Mouse (Mus musculus): Measurements from ENCODE around the gene Plagl1.

Plagl1 gene

GRCm38 (mm10) chr10:13082459-13082858, 22.2 kb downstream of the Plagl1 start:
- DNase-seq (ENCODE audit: extremely low read depth, low read depth, low spot score), result no peak

GRCm38 (mm10) chr10:13090596-13091424, 30.5 kb downstream of the Plagl1 start:
- no peak for DNase-seq (ENCODE audit: extremely low read depth, low read depth, low spot score)

- DNase-seq (ENCODE audit: extremely low read depth, low read depth, low spot score), result no peak
Measured at GRCm38 (mm10) chr10:13092996-13093395, 32.7 kb downstream of the Plagl1 start.

DNA sequence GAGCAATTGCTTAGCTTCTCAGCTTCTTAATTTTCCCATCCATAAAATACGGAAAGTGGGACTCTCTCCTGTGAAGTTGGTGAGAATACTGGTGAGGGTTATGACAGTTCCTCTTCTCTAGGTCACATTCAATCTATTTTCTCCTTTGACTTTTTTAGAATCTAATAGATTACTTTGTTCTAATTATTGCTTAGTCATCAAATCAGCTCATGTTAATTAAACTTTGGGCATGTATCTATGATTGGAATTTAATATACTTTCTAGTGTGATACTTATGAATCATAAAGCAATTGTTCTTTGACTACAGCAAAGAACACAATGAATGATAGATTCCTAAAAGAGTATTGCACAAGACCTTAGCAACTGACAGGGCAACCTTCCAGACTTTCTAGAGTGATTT, 38.6 kb downstream of the Plagl1 start:
- DNase-seq (ENCODE audit: extremely low read depth, low read depth, low spot score), result no peak

GRCm38 (mm10) chr10:13100061-13100648, 39.9 kb downstream of the Plagl1 start:
- DNase-seq (ENCODE audit: extremely low read depth, low read depth, low spot score), result peak; percentile 52

- no peak for DNase-seq (ENCODE audit: extremely low read depth, low read depth, low spot score)
Measured at GRCm38 (mm10) chr10:13102360-13102759, 42.1 kb downstream of the Plagl1 start.

GRCm38 (mm10) chr10:13103838-13104237, 43.5 kb downstream of the Plagl1 start:
- no peak for DNase-seq (ENCODE audit: extremely low read depth, low read depth, low spot score)

- DNase-seq (ENCODE audit: extremely low read depth, low read depth, low spot score), result no peak
Measured at GRCm38 (mm10) chr10:13106909-13107624, 46.8 kb downstream of the Plagl1 start.

DNA sequence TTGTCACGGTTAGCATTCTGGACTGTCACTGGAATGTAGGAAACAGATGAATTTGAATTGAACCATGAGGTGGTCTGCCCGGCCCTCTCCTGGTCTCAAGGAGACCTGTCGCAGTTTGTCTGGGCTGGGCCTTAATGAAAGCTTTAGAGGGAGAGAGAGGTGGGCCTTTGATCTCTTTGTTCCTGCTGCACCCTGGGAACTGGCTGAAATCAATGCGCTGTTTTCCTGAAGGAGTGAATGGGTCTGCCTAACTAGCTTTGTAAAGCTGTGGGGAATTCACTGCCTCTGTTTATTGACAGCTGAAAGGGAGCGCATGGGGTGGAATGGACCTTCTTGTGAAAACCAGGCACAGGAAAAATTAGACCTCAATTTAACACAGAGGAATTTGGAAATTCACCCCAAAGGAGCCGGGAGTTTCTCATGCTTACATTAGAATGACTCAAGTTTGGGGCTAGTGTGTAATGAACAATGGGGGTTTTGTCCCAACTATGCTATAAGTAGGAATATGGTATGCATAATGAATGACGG, 47.8 kb downstream of the Plagl1 start:
- no peak for DNase-seq (ENCODE audit: extremely low read depth, low read depth, low spot score)

GRCm38 (mm10) chr10:13108847-13109246, 48.5 kb downstream of the Plagl1 start:
- no peak for DNase-seq (ENCODE audit: extremely low read depth, low read depth, low spot score)

GRCm38 (mm10) chr10:13109781-13110180, 49.5 kb downstream of the Plagl1 start:
- DNase-seq (ENCODE audit: extremely low read depth, low read depth, low spot score), result no peak

DNA sequence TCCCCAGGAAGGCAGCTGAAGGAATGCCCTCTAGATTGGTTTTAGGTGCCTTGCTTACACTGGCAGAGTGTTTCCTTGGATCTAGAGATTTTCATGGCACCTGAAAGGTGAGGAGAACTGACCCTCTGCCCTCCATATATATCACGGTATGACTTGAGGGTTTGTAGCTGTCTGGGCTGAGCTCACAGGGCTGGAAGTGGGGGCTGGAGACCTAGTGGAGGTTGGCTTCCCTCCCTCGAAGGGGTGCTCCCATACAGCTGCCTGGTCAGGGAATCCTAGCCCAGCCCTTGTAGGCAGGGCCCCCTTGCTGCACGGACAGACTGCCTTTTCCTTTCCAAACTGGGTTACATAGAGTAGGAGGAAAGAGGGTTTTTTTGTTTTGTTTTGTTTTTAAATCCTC, 52.5 kb downstream of the Plagl1 start:
- no peak for DNase-seq (ENCODE audit: extremely low read depth, low read depth, low spot score)

GRCm38 (mm10) chr10:13113641-13114040, 53.3 kb downstream of the Plagl1 start:
- no peak for DNase-seq (ENCODE audit: extremely low read depth, low read depth, low spot score)

GRCm38 (mm10) chr10:13115030-13115429, 54.7 kb downstream of the Plagl1 start:
- no peak for DNase-seq (ENCODE audit: extremely low read depth, low read depth, low spot score)

DNA sequence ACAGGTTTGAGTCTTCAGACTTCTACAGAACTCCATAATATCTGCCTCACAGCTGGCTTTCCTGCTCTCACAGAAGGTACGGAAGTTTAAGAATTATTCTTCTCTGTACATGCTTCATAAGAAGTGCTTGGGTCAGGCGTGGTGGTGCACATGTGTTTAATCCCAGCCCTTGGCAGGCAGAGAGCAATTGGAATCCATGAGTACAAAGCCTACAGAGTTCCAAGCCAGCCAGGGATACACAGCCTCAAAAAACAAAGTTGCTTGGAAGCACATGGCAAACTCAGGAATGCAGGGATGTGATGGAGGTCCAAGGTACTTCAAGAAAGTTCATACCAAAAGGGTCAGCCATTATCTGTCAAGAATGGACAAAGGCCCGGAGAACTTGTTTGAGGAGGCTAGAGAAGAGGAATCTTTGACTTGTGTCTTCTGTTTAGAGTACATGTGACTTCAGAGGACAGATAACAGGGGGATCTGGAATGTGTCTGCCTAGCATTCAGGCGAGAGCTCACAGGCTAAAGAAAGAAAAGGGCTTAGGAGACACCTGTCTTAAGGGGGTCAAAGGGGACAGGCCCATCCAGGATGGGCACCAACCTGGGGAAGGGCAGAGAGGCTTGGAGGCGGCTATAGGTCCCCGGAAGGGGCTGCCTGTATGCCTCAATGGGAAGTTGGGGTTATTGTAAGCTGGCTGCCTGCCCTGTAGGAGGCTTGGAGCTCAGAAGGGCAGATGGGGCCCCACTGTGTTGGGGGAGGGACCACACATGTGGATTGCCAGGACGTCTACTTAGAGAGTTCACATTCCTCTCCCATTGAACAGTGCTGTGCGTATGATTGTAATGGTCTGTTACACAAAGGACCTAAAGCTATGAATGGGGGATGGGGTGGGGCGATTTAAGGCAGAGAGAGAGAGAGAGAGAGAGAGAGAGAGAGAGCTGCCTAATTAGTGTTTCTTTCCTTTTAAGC, 56.7 kb downstream of the Plagl1 start:
- DNase-seq (ENCODE audit: extremely low read depth, low read depth, low spot score), result no peak

DNA sequence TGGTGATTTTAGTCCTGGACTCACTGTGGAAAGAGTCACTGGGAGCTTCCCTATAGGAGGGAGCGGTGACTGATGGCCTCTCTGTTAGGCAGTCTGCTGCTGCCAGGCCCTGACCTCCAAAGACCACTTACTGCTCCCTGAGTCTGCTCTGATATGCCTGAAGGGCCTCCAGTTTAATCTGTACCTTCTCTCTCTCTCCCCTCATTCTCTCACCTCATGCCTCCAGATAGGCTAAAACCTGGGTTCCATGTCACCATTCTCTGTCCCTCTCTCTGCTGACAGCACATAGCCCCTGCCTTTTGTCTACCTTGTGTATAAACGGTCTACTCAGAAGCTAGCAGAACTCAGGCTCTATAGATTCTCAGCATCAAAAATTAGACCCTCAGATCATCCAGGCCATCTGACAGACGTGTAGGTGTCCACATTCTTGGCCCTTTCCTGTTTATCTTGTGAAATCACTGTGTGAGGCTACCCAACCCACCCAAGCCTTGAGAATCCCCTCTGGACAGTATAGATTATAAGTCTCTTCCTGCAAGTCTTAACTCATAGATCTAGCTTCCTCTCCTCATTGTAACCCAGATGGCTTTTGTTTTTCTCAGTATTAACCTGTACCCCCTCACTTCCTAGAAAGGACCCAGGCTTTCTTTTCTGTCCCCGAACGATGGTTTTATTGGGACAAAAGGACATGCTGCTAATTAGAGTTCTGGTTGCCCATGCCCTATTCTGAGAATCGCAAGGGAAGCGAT, 57.9 kb downstream of the Plagl1 start:
- no peak for DNase-seq (ENCODE audit: extremely low read depth, low read depth, low spot score)

DNA sequence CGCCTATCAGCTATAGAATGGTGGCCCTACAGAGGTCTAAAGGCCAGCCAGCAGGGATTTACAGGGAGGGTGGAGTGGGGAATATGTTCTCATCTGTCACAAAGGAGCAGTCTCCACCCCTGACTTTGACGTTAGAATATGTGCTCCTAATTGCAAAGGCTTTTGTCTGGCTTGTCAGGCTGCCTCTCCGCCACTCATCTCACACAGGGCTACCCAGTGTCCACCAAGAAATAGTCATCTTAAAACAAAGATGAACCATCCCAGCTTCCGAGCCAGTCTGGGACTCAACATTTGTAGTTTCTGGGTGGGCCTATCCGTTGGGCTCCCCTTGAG, 58.4 kb downstream of the Plagl1 start:
- no peak for DNase-seq (ENCODE audit: extremely low read depth, low read depth, low spot score)

DNA sequence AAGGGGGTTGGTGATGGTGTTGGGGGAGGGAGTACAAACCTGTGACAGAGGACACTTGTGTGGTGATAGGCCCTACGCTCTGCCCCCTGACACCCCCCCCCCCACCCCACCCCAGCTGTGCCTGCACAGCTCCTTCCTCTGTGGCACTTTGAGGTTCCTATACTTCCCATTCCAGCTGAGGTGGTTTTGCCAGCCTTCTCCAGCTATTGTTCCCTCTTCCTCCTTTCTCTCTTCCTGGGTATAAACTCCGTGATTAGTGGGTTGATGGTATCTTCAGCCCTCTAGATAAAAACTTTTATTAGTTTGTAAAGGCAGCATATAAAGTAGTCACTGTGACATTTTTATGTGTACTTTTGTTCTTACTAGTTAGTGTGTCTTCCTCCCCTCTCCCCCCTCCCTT, 59.0 kb downstream of the Plagl1 start:
- no peak for DNase-seq (ENCODE audit: extremely low read depth, low read depth, low spot score)

DNA sequence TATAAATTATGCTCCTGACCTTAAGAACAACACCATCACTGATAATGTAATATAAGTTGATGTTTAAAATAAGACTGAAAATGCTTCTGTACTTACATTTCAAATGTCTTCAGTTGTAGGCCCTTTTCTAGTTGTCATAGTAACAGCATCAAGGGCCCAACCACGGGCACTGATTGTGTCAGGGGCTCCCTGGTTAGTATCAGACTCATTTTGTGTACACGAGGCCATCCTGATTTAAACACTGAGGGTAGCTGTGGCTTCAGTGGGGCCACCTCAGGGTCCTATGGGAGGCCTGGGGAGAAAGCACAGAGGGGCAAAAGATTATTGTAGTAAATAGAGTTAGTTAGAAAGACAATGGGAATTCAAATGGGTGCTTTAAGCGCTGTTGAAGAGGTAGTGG, 65.5 kb downstream of the Plagl1 start:
- no peak for DNase-seq (ENCODE audit: extremely low read depth, low read depth, low spot score)

DNA sequence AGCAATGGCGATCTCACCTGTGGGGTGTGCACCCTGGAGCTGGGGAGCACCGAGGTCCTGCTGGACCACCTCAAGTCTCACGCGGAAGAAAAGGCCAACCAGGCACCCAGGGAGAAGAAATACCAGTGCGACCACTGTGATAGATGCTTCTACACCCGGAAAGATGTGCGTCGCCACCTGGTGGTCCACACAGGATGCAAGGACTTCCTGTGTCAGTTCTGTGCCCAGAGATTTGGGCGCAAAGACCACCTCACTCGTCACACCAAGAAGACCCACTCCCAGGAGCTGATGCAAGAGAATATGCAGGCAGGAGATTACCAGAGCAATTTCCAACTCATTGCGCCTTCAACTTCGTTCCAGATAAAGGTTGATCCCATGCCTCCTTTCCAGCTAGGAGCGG, 67.0 kb downstream of the Plagl1 start:
- no peak for DNase-seq (ENCODE audit: extremely low read depth, low read depth, low spot score)
